In the genomic region with DNA sequence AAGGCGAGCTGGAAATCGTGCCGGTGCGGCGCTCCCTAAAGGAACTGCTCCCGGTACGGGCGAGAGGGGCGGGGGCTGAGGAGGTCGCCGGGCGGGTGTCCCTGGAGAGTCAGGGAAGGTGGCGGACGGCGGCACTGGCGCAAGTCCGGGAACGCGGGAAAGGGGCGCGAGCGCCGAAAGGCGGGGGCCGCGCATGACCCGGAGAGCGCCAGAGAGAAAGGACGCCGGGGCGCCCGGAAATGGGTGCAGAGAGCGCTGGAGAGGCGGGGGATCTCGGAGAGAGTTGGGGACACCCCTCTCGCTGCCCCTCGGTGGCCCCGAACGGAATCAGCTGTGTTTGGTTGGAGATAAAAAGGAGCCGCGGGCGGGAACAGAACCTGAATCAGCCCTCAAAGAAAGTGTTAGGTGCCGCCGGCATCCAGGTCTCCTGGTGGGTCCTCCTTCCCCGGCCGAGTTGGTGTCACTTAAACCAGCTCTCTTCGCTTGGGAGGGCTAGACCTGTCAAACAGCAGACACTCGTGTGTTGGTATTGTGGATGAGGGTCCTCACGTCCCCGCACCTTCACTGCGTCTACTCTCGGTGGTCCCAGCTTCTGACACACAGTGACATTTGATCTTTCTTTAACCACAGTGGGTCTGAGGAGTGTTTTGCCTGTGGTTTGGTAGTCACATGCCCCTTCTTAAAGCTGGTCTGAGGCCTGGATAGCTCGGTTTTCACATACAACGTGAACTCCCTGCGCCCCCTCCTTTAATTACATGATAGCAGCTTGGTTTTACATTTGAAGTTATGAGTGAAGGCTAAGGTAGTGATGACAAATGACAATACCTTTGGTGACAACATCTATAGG, we compare ENCODE assay signal across 8 mouse cellular contexts. TPM values are rescaled to one million over a fixed set of nuclear protein-coding genes. Genes with fewer than 3 reads are reported as not detected.
DNase-seq lines count a peak whose midpoint lies in the region; ATAC-seq and TF ChIP-seq lines count a peak whose summit lies in the region.

No protein-coding gene starts in this region.

- peak; percentile 77 for ATAC-seq in lung, embryonic 15.5 days (ENCODE audit: borderline replicate concordance, extremely low read depth, low FRiP score, low TSS enrichment)
- peak; percentile 75 for ATAC-seq in forebrain, embryonic 13.5 days
- ATAC-seq in liver, embryonic 12.5 days, result peak; percentile 71
- peak; percentile 62 for ATAC-seq in stomach, postnatal 0 days (ENCODE audit: low FRiP score, low TSS enrichment)

- TF ChIP-seq POLR2A in bone marrow macrophage, adult 2 months (IDR thresholded peaks at IDR 0.05; ENCODE audit: borderline replicate concordance, low read depth, low read length), result no peak

- no peak for TF ChIP-seq EP300 in stomach, postnatal 0 days (optimal IDR thresholded peaks at IDR 0.05)

- 1% methylated on average over 55 of the region's 55 CpGs for WGBS in lung, embryonic 15.5 days
- WGBS in forebrain, embryonic 13.5 days, result 2% methylated on average over 48 of the region's 55 CpGs
- WGBS in liver, embryonic 12.5 days (ENCODE audit: insufficient replicate concordance), result 1% methylated on average over 55 of the region's 55 CpGs
- 2% methylated on average over 54 of the region's 55 CpGs for WGBS in stomach, postnatal 0 days

- no peak for TF ChIP-seq CTCF in bone marrow macrophage, adult 2 months (IDR thresholded peaks at IDR 0.05; ENCODE audit: low read depth, low read length)
- TF ChIP-seq CTCF in stomach, postnatal 0 days (IDR thresholded peaks at IDR 0.05; ENCODE audit: low read depth), result no peak

- peak overlapping the region; percentile 67 for H3K4me2 ChIP-seq in lung, embryonic 15.5 days
- H3K4me2 ChIP-seq in forebrain, embryonic 13.5 days, result peak overlapping the region; percentile 86
- peak overlapping the region; percentile 83 for H3K4me2 ChIP-seq in liver, embryonic 12.5 days
- H3K4me2 ChIP-seq in stomach, postnatal 0 days (replicated peaks; ENCODE audit: low read depth), result peak overlapping the region; percentile 70

- H3K4me3 ChIP-seq in lung, embryonic 15.5 days, result peak overlapping the region; percentile 97
- peak overlapping the region; percentile 84 for H3K4me3 ChIP-seq in bone marrow macrophage, adult 2 months (ENCODE audit: insufficient read depth, low read length)
- H3K4me3 ChIP-seq in forebrain, embryonic 13.5 days, result peak overlapping the region; percentile 95
- H3K4me3 ChIP-seq in liver, embryonic 12.5 days, result peak overlapping the region; percentile 95
- peak overlapping the region; percentile 84 for H3K4me3 ChIP-seq in stomach, postnatal 0 days (ENCODE audit: low read depth, low read length)

- H3K4me1 ChIP-seq in lung, embryonic 15.5 days, result peaks cover 18% of the 10 kb centered on the region
- peaks cover 6% of the 10 kb centered on the region for H3K4me1 ChIP-seq in bone marrow macrophage, adult 2 months (ENCODE audit: control insufficient read depth, insufficient read depth, low read length)
- H3K4me1 ChIP-seq in forebrain, embryonic 13.5 days, result peaks cover 15% of the 10 kb centered on the region
- H3K4me1 ChIP-seq in liver, embryonic 12.5 days, result peaks cover 26% of the 10 kb centered on the region
- no peaks in the 10 kb centered on the region for H3K4me1 ChIP-seq in stomach, postnatal 0 days (replicated peaks; ENCODE audit: control insufficient read depth, insufficient read depth)

- no peak for DNase-seq in lung, postnatal 4 days
- DNase-seq in stomach, postnatal 0 days (ENCODE audit: low spot score), result no peak
- DNase-seq in ovary, postnatal 10 days (ENCODE audit: low spot score), result no peak
- DNase-seq in urinary bladder, adult 2 months (ENCODE audit: low spot score), result no peak

- peak overlapping the region; percentile 93 for H3K27ac ChIP-seq in lung, embryonic 15.5 days
- H3K27ac ChIP-seq in bone marrow macrophage, adult 2 months (ENCODE audit: insufficient read depth, low read depth, low read length), result peak overlapping the region; percentile 44; the same call in 1 of the 2 replicates
- H3K27ac ChIP-seq in forebrain, embryonic 13.5 days, result peak overlapping the region; percentile 81
- H3K27ac ChIP-seq in liver, embryonic 12.5 days, result peak overlapping the region; percentile 90
- peak overlapping the region; percentile 93 for H3K27ac ChIP-seq in stomach, postnatal 0 days (replicated peaks)

- H3K27me3 ChIP-seq in lung, embryonic 15.5 days, result no peaks in the 10 kb centered on the region
- no peaks in the 10 kb centered on the region for H3K27me3 ChIP-seq in forebrain, embryonic 13.5 days
- H3K27me3 ChIP-seq in liver, embryonic 12.5 days (replicated peaks), result no peaks in the 10 kb centered on the region
- no peaks in the 10 kb centered on the region for H3K27me3 ChIP-seq in stomach, postnatal 0 days (ENCODE audit: control insufficient read depth, insufficient read depth, low read length)

- peak overlapping the region; percentile 99 for H3K9ac ChIP-seq in lung, embryonic 15.5 days
- peak overlapping the region; percentile 93 for H3K9ac ChIP-seq in forebrain, embryonic 13.5 days
- H3K9ac ChIP-seq in liver, embryonic 12.5 days, result peak overlapping the region; percentile 94
- H3K9ac ChIP-seq in stomach, postnatal 0 days (ENCODE audit: low read length), result peak overlapping the region; percentile 96

- no peaks in the 10 kb centered on the region for H3K9me3 ChIP-seq in lung, embryonic 15.5 days
- H3K9me3 ChIP-seq in forebrain, embryonic 13.5 days (replicated peaks), result no peaks in the 10 kb centered on the region
- no peaks in the 10 kb centered on the region for H3K9me3 ChIP-seq in liver, embryonic 12.5 days (replicated peaks)
- H3K9me3 ChIP-seq in stomach, postnatal 0 days (ENCODE audit: control insufficient read depth, low read length), result no peaks in the 10 kb centered on the region

- H3K36me3 ChIP-seq in lung, embryonic 15.5 days, result peaks cover 27% of the 10 kb centered on the region
- H3K36me3 ChIP-seq in forebrain, embryonic 13.5 days (ENCODE audit: poor library complexity, severe bottlenecking), result peaks cover 32% of the 10 kb centered on the region
- H3K36me3 ChIP-seq in liver, embryonic 12.5 days, result peaks cover 33% of the 10 kb centered on the region
- H3K36me3 ChIP-seq in stomach, postnatal 0 days (ENCODE audit: control insufficient read depth, insufficient read depth, low read length), result peaks cover 4% of the 10 kb centered on the region; the same call in 1 of the 2 replicates

RNA-seq across cellular contexts. Expression of gene Ncbp3, which starts 0.7 kb away (rescaled TPM):
- polyA plus RNA-seq in lung, embryonic 15.5 days (2015; fragmentation: Nextera tagmentation; extraction: Ambion mirVana), result 11.0 and 12.5 TPM in 2 replicates
- polyA plus RNA-seq in bone marrow macrophage, adult 2 months (2012; ENCODE audit: insufficient read depth, insufficient read length, missing spikeins), result 6.2 and 6.4 TPM in 2 replicates
- polyA plus RNA-seq in forebrain, embryonic 13.5 days (2015; fragmentation: Nextera tagmentation; extraction: Ambion mirVana), result 12.8 and 13.4 TPM in 2 replicates
- 7.5 and 7.9 TPM in 2 replicates for polyA plus RNA-seq in liver, embryonic 12.5 days (2016; fragmentation: Nextera tagmentation; extraction: Ambion mirVana)
- 4.9 TPM in 2 replicates for polyA plus RNA-seq in stomach, postnatal 0 days (2015; fragmentation: Nextera tagmentation; extraction: Ambion mirVana)
- 3.7 and 4.6 TPM in 2 replicates for polyA plus RNA-seq in urinary bladder, adult 2 months (2012; rRNA removed)

RNA-seq across cellular contexts. Expression of gene Camkk1, which starts 29.4 kb away (rescaled TPM):
- polyA plus RNA-seq in lung, embryonic 15.5 days (2015; fragmentation: Nextera tagmentation; extraction: Ambion mirVana), result 7.7 and 7.8 TPM in 2 replicates
- not detected in 2 replicates for polyA plus RNA-seq in bone marrow macrophage, adult 2 months (2012; ENCODE audit: insufficient read depth, insufficient read length, missing spikeins)
- polyA plus RNA-seq in forebrain, embryonic 13.5 days (2015; fragmentation: Nextera tagmentation; extraction: Ambion mirVana), result 10.3 and 11.8 TPM in 2 replicates
- polyA plus RNA-seq in liver, embryonic 12.5 days (2016; fragmentation: Nextera tagmentation; extraction: Ambion mirVana), result 1.8 and 1.9 TPM in 2 replicates
- 6.7 and 7.1 TPM in 2 replicates for polyA plus RNA-seq in stomach, postnatal 0 days (2015; fragmentation: Nextera tagmentation; extraction: Ambion mirVana)
- polyA plus RNA-seq in urinary bladder, adult 2 months (2012; rRNA removed), result 69.6 and 83.9 TPM in 2 replicates

RNA-seq across cellular contexts. Expression of gene Itgae, which starts 42.1 kb away (rescaled TPM):
- polyA plus RNA-seq in lung, embryonic 15.5 days (2015; fragmentation: Nextera tagmentation; extraction: Ambion mirVana), result 0.44 and 1.2 TPM in 2 replicates
- not detected in 2 replicates for polyA plus RNA-seq in bone marrow macrophage, adult 2 months (2012; ENCODE audit: insufficient read depth, insufficient read length, missing spikeins)
- polyA plus RNA-seq in forebrain, embryonic 13.5 days (2015; fragmentation: Nextera tagmentation; extraction: Ambion mirVana), result 0.27 and 0.29 TPM in 2 replicates
- polyA plus RNA-seq in liver, embryonic 12.5 days (2016; fragmentation: Nextera tagmentation; extraction: Ambion mirVana), result 0.14 and 0.19 TPM in 2 replicates
- 0.13 and 0.15 TPM in 2 replicates for polyA plus RNA-seq in stomach, postnatal 0 days (2015; fragmentation: Nextera tagmentation; extraction: Ambion mirVana)
- 0.50 and 0.58 TPM in 2 replicates for polyA plus RNA-seq in urinary bladder, adult 2 months (2012; rRNA removed)

RNA-seq across cellular contexts. Expression of gene P2rx1, which starts 49.4 kb away (rescaled TPM):
- 1.6 and 2.2 TPM in 2 replicates for polyA plus RNA-seq in lung, embryonic 15.5 days (2015; fragmentation: Nextera tagmentation; extraction: Ambion mirVana)
- polyA plus RNA-seq in bone marrow macrophage, adult 2 months (2012; ENCODE audit: insufficient read depth, insufficient read length, missing spikeins), result 0.39 TPM in 1 of 2 replicates, not detected in the other
- 0.25 and 0.46 TPM in 2 replicates for polyA plus RNA-seq in forebrain, embryonic 13.5 days (2015; fragmentation: Nextera tagmentation; extraction: Ambion mirVana)
- 12.7 and 15.0 TPM in 2 replicates for polyA plus RNA-seq in liver, embryonic 12.5 days (2016; fragmentation: Nextera tagmentation; extraction: Ambion mirVana)
- 0.97 and 0.98 TPM in 2 replicates for polyA plus RNA-seq in stomach, postnatal 0 days (2015; fragmentation: Nextera tagmentation; extraction: Ambion mirVana)
- polyA plus RNA-seq in urinary bladder, adult 2 months (2012; rRNA removed), result 542 and 648 TPM in 2 replicates
